Mouse (Mus musculus): ENCODE measurements around the gene Lrrc8b. TPM values are rescaled to one million over a fixed set of nuclear protein-coding genes. Genes with fewer than 3 reads are reported as not detected.

Gene Lrrc8b
- polyA plus RNA-seq, 1 experiment from 2014 or later: 14.7 TPM

- Histone ChIP-seq H3K4me2 (ENCODE audit: low read length) (no peak overlapping the region), H3K9me3 (replicated peaks; ENCODE audit: control insufficient read depth, low read length) (no peaks in the 10 kb centered on the region), H3K27me3 (replicated peaks; ENCODE audit: control insufficient read depth, insufficient read depth, low read length) (no peaks in the 10 kb centered on the region), H3K4me3 (ENCODE audit: low read depth, low read length) (no peak overlapping the region), H3K9ac (ENCODE audit: low read length) (no peak overlapping the region), H3K36me3 (ENCODE audit: control insufficient read depth, insufficient read depth, low read length) (no peaks in the 10 kb centered on the region), H3K27ac (ENCODE audit: low read depth, low read length) (no peak overlapping the region), H3K4me1 (ENCODE audit: control insufficient read depth, insufficient read depth, low read length) (peaks cover under 1% of the 10 kb centered on the region; the same call in 1 of the 2 replicates)
- WGBS: 94% methylated on average over 4 of the region's 4 CpGs
- ATAC-seq (no peak), DNase-seq (ENCODE audit: low spot score) (no peak)
Measured at GRCm38 (mm10) chr5:105526107-105526645, 110.6 kb downstream of the Lrrc8b start.

- Histone ChIP-seq H3K36me3 (ENCODE audit: control insufficient read depth, insufficient read depth, low read length) (no peaks in the 10 kb centered on the region), H3K9ac (ENCODE audit: low read length) (no peak overlapping the region), H3K4me1 (ENCODE audit: control insufficient read depth, insufficient read depth, low read length) (no peaks in the 10 kb centered on the region), H3K4me3 (ENCODE audit: low read depth, low read length) (no peak overlapping the region), H3K9me3 (replicated peaks; ENCODE audit: control insufficient read depth, low read length) (no peaks in the 10 kb centered on the region), H3K4me2 (ENCODE audit: low read length) (no peak overlapping the region), H3K27ac (ENCODE audit: low read depth, low read length) (no peak overlapping the region), H3K27me3 (replicated peaks; ENCODE audit: control insufficient read depth, insufficient read depth, low read length) (no peaks in the 10 kb centered on the region)
- WGBS: 90% methylated on average over 9 of the region's 9 CpGs
- DNase-seq (ENCODE audit: low spot score) (no peak), ATAC-seq (no peak)
Measured at GRCm38 (mm10) chr5:105526766-105527165, 111.2 kb downstream of the Lrrc8b start.

GRCm38 (mm10) chr5:105527477-105528331, 112.1 kb downstream of the Lrrc8b start:
- Histone ChIP-seq H3K36me3 (ENCODE audit: control insufficient read depth, insufficient read depth, low read length) (no peaks in the 10 kb centered on the region), H3K4me1 (ENCODE audit: control insufficient read depth, insufficient read depth, low read length) (no peaks in the 10 kb centered on the region), H3K9me3 (replicated peaks; ENCODE audit: control insufficient read depth, low read length) (no peaks in the 10 kb centered on the region), H3K4me3 (ENCODE audit: low read depth, low read length) (no peak overlapping the region), H3K9ac (ENCODE audit: low read length) (no peak overlapping the region), H3K4me2 (ENCODE audit: low read length) (no peak overlapping the region), H3K27ac (ENCODE audit: low read depth, low read length) (no peak overlapping the region), H3K27me3 (replicated peaks; ENCODE audit: control insufficient read depth, insufficient read depth, low read length) (no peaks in the 10 kb centered on the region)
- WGBS: 94% methylated on average over 23 of the region's 23 CpGs
- no peak for ATAC-seq
- DNase-seq (ENCODE audit: low spot score): no peak

- Histone ChIP-seq H3K9ac (ENCODE audit: low read length) (no peak overlapping the region), H3K36me3 (ENCODE audit: control insufficient read depth, insufficient read depth, low read length) (no peaks in the 10 kb centered on the region), H3K9me3 (replicated peaks; ENCODE audit: control insufficient read depth, low read length) (no peaks in the 10 kb centered on the region), H3K4me3 (ENCODE audit: low read depth, low read length) (no peak overlapping the region), H3K4me1 (ENCODE audit: control insufficient read depth, insufficient read depth, low read length) (no peaks in the 10 kb centered on the region), H3K4me2 (ENCODE audit: low read length) (no peak overlapping the region), H3K27ac (ENCODE audit: low read depth, low read length) (no peak overlapping the region), H3K27me3 (replicated peaks; ENCODE audit: control insufficient read depth, insufficient read depth, low read length) (no peaks in the 10 kb centered on the region)
- 78% methylated on average over 6 of the region's 6 CpGs for WGBS
- no peak for ATAC-seq
- no peak for DNase-seq (ENCODE audit: low spot score)
Measured at GRCm38 (mm10) chr5:105530576-105530975, 115.0 kb downstream of the Lrrc8b start.

GRCm38 (mm10) chr5:105535186-105535585, 119.6 kb downstream of the Lrrc8b start:
- no peak overlapping the region for H3K27ac ChIP-seq (ENCODE audit: low read depth, low read length)
- ATAC-seq (no peak), DNase-seq (ENCODE audit: low spot score) (no peak)
- no peak overlapping the region for H3K4me2 ChIP-seq (ENCODE audit: low read length)
- no peaks in the 10 kb centered on the region for H3K36me3 ChIP-seq (ENCODE audit: control insufficient read depth, insufficient read depth, low read length)
- no peak overlapping the region for H3K4me3 ChIP-seq (ENCODE audit: low read depth, low read length)
- no peak overlapping the region for H3K9ac ChIP-seq (ENCODE audit: low read length)
- WGBS: 94% methylated on average over 3 of the region's 3 CpGs
- no peaks in the 10 kb centered on the region for H3K27me3 ChIP-seq (replicated peaks; ENCODE audit: control insufficient read depth, insufficient read depth, low read length)
- H3K9me3 ChIP-seq (replicated peaks; ENCODE audit: control insufficient read depth, low read length): no peaks in the 10 kb centered on the region
- no peaks in the 10 kb centered on the region for H3K4me1 ChIP-seq (ENCODE audit: control insufficient read depth, insufficient read depth, low read length)

- Histone ChIP-seq H3K27me3 (replicated peaks; ENCODE audit: control insufficient read depth, insufficient read depth, low read length) (no peaks in the 10 kb centered on the region), H3K4me1 (ENCODE audit: control insufficient read depth, insufficient read depth, low read length) (no peaks in the 10 kb centered on the region), H3K9me3 (replicated peaks; ENCODE audit: control insufficient read depth, low read length) (no peaks in the 10 kb centered on the region), H3K9ac (ENCODE audit: low read length) (no peak overlapping the region), H3K4me2 (ENCODE audit: low read length) (no peak overlapping the region), H3K27ac (ENCODE audit: low read depth, low read length) (no peak overlapping the region), H3K4me3 (ENCODE audit: low read depth, low read length) (no peak overlapping the region), H3K36me3 (ENCODE audit: control insufficient read depth, insufficient read depth, low read length) (no peaks in the 10 kb centered on the region)
- no peak for ATAC-seq
- no peak for DNase-seq (ENCODE audit: low spot score)
- WGBS: 96% methylated on average over 2 of the region's 2 CpGs
Measured at GRCm38 (mm10) chr5:105536172-105536571, 120.6 kb downstream of the Lrrc8b start.

GRCm38 (mm10) chr5:105537101-105537723, 121.6 kb downstream of the Lrrc8b start:
- no peak overlapping the region for H3K9ac ChIP-seq (ENCODE audit: low read length)
- no peaks in the 10 kb centered on the region for H3K27me3 ChIP-seq (replicated peaks; ENCODE audit: control insufficient read depth, insufficient read depth, low read length)
- H3K27ac ChIP-seq (ENCODE audit: low read depth, low read length): no peak overlapping the region
- no peaks in the 10 kb centered on the region for H3K9me3 ChIP-seq (replicated peaks; ENCODE audit: control insufficient read depth, low read length)
- H3K4me1 ChIP-seq (ENCODE audit: control insufficient read depth, insufficient read depth, low read length): no peaks in the 10 kb centered on the region
- no peak overlapping the region for H3K4me2 ChIP-seq (ENCODE audit: low read length)
- no peak overlapping the region for H3K4me3 ChIP-seq (ENCODE audit: low read depth, low read length)
- ATAC-seq (no peak), DNase-seq (ENCODE audit: low spot score) (no peak)
- H3K36me3 ChIP-seq (ENCODE audit: control insufficient read depth, insufficient read depth, low read length): no peaks in the 10 kb centered on the region
- WGBS: 76% methylated on average over 11 of the region's 11 CpGs

All from forebrain, embryonic 14.5 days (tissue).